Mouse (Mus musculus) forebrain, embryonic 15.5 days (tissue): ENCODE measurements around the gene Plce1. TPM values are rescaled to one million over a fixed set of nuclear protein-coding genes. Genes with fewer than 3 reads are reported as not detected.

ENCODE experiments used
- ATAC-seq: fragments of 200-750 bp; cut with Nextera tagmentation; replicated peaks from 2 replicates; pipeline ENCODE4 v1.8.0; 2017; ENCODE audit warnings: mild to moderate bottlenecking, moderate TSS enrichment, moderate library complexity
- H3K27ac ChIP-seq: fragments of 300-500 bp; sonication (generic); replicated peaks from 2 replicates; pipeline ENCODE4 v1.5.1; 2015; ENCODE audit warnings: mild to moderate bottlenecking, inconsistent platforms
- H3K27me3 ChIP-seq: fragments of 300-500 bp; sonication (generic); 2 replicates; pipeline ENCODE4 v1.6.1; 2015; ENCODE audit warnings: inconsistent platforms
- H3K36me3 ChIP-seq: fragments of 300-500 bp; sonication (generic); 2 replicates; pipeline ENCODE4 v1.6.1; 2015; ENCODE audit warnings: mild to moderate bottlenecking, inconsistent platforms
- H3K4me1 ChIP-seq: fragments of 300-500 bp; sonication (generic); 2 replicates; pipeline ENCODE4 v1.6.1; 2015; ENCODE audit warnings: inconsistent platforms
- H3K4me2 ChIP-seq: fragments of 300-500 bp; sonication (generic); replicated peaks from 2 replicates; pipeline ENCODE4 v1.6.1; 2015; ENCODE audit warnings: mild to moderate bottlenecking, inconsistent platforms
- H3K4me3 ChIP-seq: fragments of 300-500 bp; sonication (generic); 2 replicates; pipeline ENCODE4 v1.5.1; 2015; ENCODE audit warnings: mild to moderate bottlenecking, inconsistent platforms
- H3K9ac ChIP-seq: fragments of 300-500 bp; sonication (generic); replicated peaks from 2 replicates; pipeline ENCODE4 v1.6.1; 2015; ENCODE audit warnings: mild to moderate bottlenecking, inconsistent platforms
- H3K9me3 ChIP-seq: fragments of 300-500 bp; sonication (generic); 2 replicates; pipeline ENCODE4 v1.6.1; 2016; ENCODE audit warnings: inconsistent platforms
- WGBS: fragments of 180-500 bp; shearing (Covaris S2); methylation state at CpG from one replicate; pipeline ENCODE4 v1.1.7; 2015; ENCODE audit warnings: mixed read lengths; 5-methylcytosine and 5-hydroxymethylcytosine counted together
- polyA plus RNA-seq: library from polyadenylated mRNA; unstranded; fragments of >200 nt; fragmentation: Nextera tagmentation; extraction: Ambion mirVana; gene quantifications from 2 replicates; pipeline ENCODE4 v1.2.1, GENCODE M21; 2015

Plce1 gene
- 4.4 and 5.4 TPM in 2 replicates for polyA plus RNA-seq

GRCm38 (mm10) chr19:38480731-38481621 is at the start of gene Plce1:
Gene Plce1, plus strand, starts transcription at chr19:38481109.
- under 1% methylated on average over 80 of the region's 90 CpGs for WGBS
- peak within 1 kb of the TSS; percentile 74 for H3K27ac ChIP-seq
- peak within 1 kb of the TSS; percentile 60 for H3K4me3 ChIP-seq
- H3K36me3 ChIP-seq, result no peaks in the 10 kb centered on the region
- peak within 1 kb of the TSS; percentile 97 for H3K4me2 ChIP-seq
- H3K9ac ChIP-seq, result peak within 1 kb of the TSS; percentile 55
- ATAC-seq, result peak; percentile 81
- peaks cover 38% of the 10 kb centered on the region for H3K4me1 ChIP-seq
- H3K9me3 ChIP-seq, result no peaks in the 10 kb centered on the region
- H3K27me3 ChIP-seq, result peaks cover 4% of the 10 kb centered on the region; the same call in 1 of the 2 replicates

GRCm38 (mm10) chr19:38431326-38431725 is 49.6 kb upstream of the Plce1 start:
- H3K9me3 ChIP-seq, result no peaks in the 10 kb centered on the region
- no peaks in the 10 kb centered on the region for H3K27me3 ChIP-seq
- H3K36me3 ChIP-seq, result no peaks in the 10 kb centered on the region
- no peak overlapping the region for H3K27ac ChIP-seq
- H3K4me1 ChIP-seq, result no peaks in the 10 kb centered on the region
- 78% methylated on average over 7 of the region's 7 CpGs for WGBS
- no peak for ATAC-seq
- H3K4me2 ChIP-seq, result no peak overlapping the region
- H3K9ac ChIP-seq, result no peak overlapping the region
- no peak overlapping the region for H3K4me3 ChIP-seq

- Histone ChIP-seq H3K4me2 (no peak overlapping the region), H3K9ac (no peak overlapping the region), H3K4me3 (no peak overlapping the region), H3K4me1 (no peaks in the 10 kb centered on the region), H3K36me3 (no peaks in the 10 kb centered on the region), H3K27me3 (no peaks in the 10 kb centered on the region), H3K9me3 (no peaks in the 10 kb centered on the region), H3K27ac (no peak overlapping the region)
- no peak for ATAC-seq
- WGBS, result 87% methylated on average over 3 of the region's 3 CpGs
Measured at GRCm38 (mm10) chr19:38432021-38432420, 48.9 kb upstream of the Plce1 start.

DNA sequence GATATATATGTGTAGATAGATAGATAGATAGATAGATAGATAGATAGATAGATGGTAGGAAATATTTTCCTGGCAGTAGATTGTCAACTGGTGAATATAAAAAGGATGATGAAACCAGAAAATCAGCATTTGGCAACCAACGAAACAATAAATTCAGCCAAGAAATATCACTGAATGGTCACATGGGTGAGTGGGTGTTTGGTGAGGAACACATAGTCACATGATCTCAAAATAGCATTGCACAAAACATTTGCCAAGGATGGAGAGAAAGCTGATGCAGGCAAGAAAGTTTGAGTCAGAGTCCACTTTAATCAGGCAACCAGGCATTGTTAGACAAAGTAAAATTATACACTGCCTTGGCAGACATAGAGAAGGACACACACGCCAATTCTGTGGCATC is 47.5 kb upstream of the Plce1 start:
- 88% methylated on average over 2 of the region's 2 CpGs for WGBS
- Histone ChIP-seq H3K27me3 (no peaks in the 10 kb centered on the region), H3K27ac (no peak overlapping the region), H3K4me3 (no peak overlapping the region), H3K4me1 (no peaks in the 10 kb centered on the region), H3K36me3 (no peaks in the 10 kb centered on the region), H3K4me2 (no peak overlapping the region), H3K9ac (no peak overlapping the region), H3K9me3 (no peaks in the 10 kb centered on the region)
- ATAC-seq, result no peak

DNA sequence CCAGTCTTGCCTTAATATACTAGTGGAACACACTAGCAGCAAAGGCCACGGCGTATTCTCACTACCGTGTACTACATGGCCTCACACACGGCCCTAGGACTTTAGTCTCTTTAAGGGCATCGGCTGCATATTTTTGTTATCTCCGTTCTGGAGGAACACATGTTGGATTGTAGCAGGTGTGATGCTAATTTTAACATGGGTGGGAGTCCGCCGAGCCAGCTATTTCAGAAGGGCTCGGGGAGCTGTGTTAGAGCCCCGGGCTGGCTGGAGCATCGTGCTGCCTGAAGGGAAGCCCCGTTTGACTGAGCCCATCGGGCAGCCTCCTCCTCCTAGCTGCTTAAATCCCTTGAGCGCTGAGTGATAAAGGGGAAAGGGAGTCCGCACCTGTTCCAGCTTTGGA is 45.7 kb upstream of the Plce1 start:
- Histone ChIP-seq H3K9me3 (no peaks in the 10 kb centered on the region), H3K27ac (no peak overlapping the region), H3K4me3 (no peak overlapping the region), H3K36me3 (no peaks in the 10 kb centered on the region), H3K27me3 (no peaks in the 10 kb centered on the region), H3K4me1 (no peaks in the 10 kb centered on the region), H3K4me2 (no peak overlapping the region), H3K9ac (no peak overlapping the region)
- 95% methylated on average over 15 of the region's 15 CpGs for WGBS
- no peak for ATAC-seq

- Histone ChIP-seq H3K4me1 (no peaks in the 10 kb centered on the region), H3K9me3 (no peaks in the 10 kb centered on the region), H3K4me3 (no peak overlapping the region), H3K27me3 (no peaks in the 10 kb centered on the region), H3K27ac (no peak overlapping the region), H3K36me3 (no peaks in the 10 kb centered on the region), H3K4me2 (no peak overlapping the region), H3K9ac (no peak overlapping the region)
- WGBS, result 81% methylated on average over 8 of the region's 8 CpGs
- no peak for ATAC-seq
Measured at GRCm38 (mm10) chr19:38441860-38442259, 39.0 kb upstream of the Plce1 start.

DNA sequence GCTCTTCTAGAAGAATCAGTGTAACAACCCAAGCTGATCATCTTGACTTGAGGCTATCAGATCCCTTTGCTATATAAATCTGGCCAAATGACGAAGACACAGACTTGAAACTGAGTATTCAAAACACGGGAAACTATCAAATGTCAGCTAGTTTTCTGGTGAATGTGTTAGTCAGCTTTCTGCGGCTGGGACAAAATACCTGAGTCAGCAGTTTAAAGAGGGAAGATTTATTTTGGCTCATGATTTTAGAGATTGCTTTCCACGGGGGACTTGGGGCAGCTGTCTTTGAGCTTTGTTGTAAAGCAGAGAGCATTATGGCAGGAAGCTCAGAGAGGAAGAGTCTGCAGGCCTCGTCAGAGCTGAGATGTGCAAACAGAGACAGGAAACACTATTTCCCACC is 35.2 kb upstream of the Plce1 start:
- H3K4me3 ChIP-seq, result no peak overlapping the region
- no peak for ATAC-seq
- no peak overlapping the region for H3K9ac ChIP-seq
- 85% methylated on average over 5 of the region's 5 CpGs for WGBS
- no peak overlapping the region for H3K27ac ChIP-seq
- H3K4me1 ChIP-seq, result no peaks in the 10 kb centered on the region
- no peaks in the 10 kb centered on the region for H3K27me3 ChIP-seq
- H3K4me2 ChIP-seq, result no peak overlapping the region
- H3K36me3 ChIP-seq, result no peaks in the 10 kb centered on the region
- H3K9me3 ChIP-seq, result no peaks in the 10 kb centered on the region

DNA sequence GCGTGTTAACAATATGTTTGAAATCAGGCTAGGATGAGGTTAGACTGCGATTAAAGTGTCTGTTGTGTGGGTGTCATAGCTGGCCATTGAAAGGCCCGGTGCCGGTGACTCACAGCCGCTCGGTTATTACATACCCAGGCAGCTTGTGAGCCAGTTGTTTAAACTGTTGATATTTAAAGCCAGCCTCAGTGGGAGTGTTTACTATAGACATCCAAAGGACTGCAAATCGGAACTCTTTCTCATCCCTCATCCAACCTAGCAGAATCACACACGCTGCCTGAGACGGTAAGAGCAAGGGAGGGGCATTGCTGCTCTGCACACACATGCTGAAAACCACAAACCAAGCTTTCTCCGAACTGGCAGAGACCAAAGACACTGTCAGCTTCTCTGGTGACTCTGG is 25.7 kb upstream of the Plce1 start:
- no peaks in the 10 kb centered on the region for H3K36me3 ChIP-seq
- H3K4me3 ChIP-seq, result no peak overlapping the region
- no peaks in the 10 kb centered on the region for H3K4me1 ChIP-seq
- no peak overlapping the region for H3K4me2 ChIP-seq
- no peaks in the 10 kb centered on the region for H3K27me3 ChIP-seq
- 83% methylated on average over 10 of the region's 10 CpGs for WGBS
- no peak overlapping the region for H3K9ac ChIP-seq
- H3K27ac ChIP-seq, result no peak overlapping the region
- H3K9me3 ChIP-seq, result no peaks in the 10 kb centered on the region
- ATAC-seq, result no peak

DNA sequence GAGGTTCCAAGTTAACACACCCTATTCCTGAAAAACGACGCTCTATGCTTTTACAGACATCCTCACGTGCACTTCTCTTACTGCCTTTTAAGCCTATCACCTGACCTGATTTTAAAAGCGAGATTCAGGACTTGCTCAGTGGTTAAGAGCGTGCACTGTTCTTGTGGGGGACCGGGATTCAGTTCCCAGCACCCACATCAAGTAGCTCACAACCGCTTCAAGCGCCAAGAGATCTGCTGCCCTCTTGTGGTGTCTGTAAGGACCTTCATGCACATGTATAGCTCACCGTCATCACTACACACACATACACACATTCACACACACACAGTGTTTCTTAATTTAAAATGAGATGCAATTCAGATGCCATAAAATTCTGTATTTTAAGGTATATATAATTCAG is 21.9 kb upstream of the Plce1 start:
- Histone ChIP-seq H3K27me3 (no peaks in the 10 kb centered on the region), H3K4me3 (no peak overlapping the region), H3K36me3 (no peaks in the 10 kb centered on the region), H3K9ac (no peak overlapping the region), H3K4me1 (no peaks in the 10 kb centered on the region), H3K9me3 (no peaks in the 10 kb centered on the region), H3K4me2 (no peak overlapping the region), H3K27ac (no peak overlapping the region)
- ATAC-seq, result no peak
- 96% methylated on average over 9 of the region's 9 CpGs for WGBS

DNA sequence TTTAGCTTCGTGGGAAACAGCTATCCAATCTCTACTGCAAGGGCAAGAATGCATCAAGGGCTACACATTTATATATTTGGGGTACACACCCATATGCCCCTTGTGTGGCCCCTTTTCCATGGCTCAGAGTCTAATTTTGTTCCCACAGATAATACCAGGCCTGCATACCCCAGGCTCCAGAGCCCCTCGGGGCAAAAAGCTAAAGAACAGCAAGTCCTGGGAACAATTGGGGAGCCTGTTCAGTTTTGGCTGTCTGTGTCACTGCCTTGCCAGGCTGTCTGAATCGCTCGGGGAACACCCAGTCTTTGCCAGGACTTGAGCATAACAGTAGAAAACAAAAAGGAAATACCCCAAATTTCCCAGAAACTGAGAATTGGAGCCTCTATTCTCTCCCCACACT is 20.2 kb upstream of the Plce1 start:
- 44% methylated on average over 4 of the region's 4 CpGs for WGBS
- Histone ChIP-seq H3K27me3 (no peaks in the 10 kb centered on the region), H3K4me2 (no peak overlapping the region), H3K9me3 (no peaks in the 10 kb centered on the region), H3K4me1 (no peaks in the 10 kb centered on the region), H3K9ac (no peak overlapping the region), H3K36me3 (no peaks in the 10 kb centered on the region), H3K27ac (no peak overlapping the region), H3K4me3 (no peak overlapping the region)
- ATAC-seq, result no peak

DNA sequence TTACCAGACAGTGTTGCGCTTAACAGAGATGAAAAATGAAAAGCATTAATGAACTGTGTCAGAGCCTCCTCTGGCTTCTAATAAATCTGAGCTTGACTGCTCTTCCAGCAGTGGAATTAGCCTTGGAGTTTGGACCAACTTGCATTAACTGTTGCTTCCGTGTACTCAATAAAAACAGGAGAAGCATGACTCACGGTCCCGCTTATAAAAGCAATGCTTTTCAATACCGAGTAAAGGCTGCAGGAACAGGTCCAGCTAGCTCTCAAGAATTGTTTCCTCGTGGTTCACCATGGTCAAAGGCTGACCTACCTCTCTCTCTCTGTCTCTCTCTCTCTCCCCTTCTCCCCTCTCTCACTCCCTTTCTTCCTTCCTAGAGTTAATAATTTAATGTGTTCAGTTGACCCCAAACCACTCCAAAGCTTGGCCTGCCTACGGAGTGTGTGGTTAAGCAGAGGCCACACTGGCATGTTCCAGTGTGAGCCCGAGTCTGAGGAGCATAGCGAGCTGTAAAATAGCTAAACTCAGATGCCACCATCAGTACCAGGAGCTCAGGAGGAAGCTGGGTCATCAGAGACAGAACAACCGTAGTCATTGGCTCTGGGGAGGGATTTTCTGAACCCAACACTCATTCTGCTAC is 10.5 kb upstream of the Plce1 start:
- no peak for ATAC-seq
- Histone ChIP-seq H3K4me3 (no peak overlapping the region), H3K27me3 (no peaks in the 10 kb centered on the region), H3K27ac (no peak overlapping the region), H3K9ac (no peak overlapping the region), H3K4me2 (no peak overlapping the region), H3K36me3 (no peaks in the 10 kb centered on the region), H3K4me1 (no peaks in the 10 kb centered on the region), H3K9me3 (no peaks in the 10 kb centered on the region)
- 89% methylated on average over 10 of the region's 10 CpGs for WGBS

DNA sequence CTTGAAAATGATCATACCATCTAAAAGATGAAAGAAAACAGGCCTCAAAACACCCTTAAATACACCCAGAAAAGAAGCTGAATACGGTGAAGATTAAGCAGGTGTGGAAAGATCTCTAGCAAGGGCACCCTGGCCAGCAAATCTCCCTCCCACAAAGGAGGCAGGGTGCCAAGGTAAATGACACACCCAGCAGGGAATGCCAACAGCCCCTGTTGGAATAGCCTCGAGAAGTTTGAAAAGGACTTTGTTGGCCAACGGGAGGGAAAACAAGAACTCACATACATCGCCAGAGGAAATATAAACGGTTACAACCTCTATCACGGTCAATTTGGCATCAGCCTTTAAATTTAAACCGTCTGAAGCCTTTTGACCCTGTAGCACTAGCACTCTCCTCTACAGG is 5.5 kb upstream of the Plce1 start:
- Histone ChIP-seq H3K9me3 (no peaks in the 10 kb centered on the region), H3K4me3 (no peak overlapping the region), H3K4me2 (no peak overlapping the region), H3K36me3 (no peaks in the 10 kb centered on the region), H3K4me1 (peaks cover 15% of the 10 kb centered on the region), H3K27me3 (no peaks in the 10 kb centered on the region), H3K27ac (no peak overlapping the region), H3K9ac (no peak overlapping the region)
- ATAC-seq, result no peak
- WGBS, result 63% methylated on average over 7 of the region's 7 CpGs
